Mouse (Mus musculus) neutrophil, adult 5-6 weeks (primary cell): ENCODE data around the gene Lamtor1. TPM values are rescaled to one million over a fixed set of nuclear protein-coding genes. Genes with fewer than 3 reads are reported as not detected.
A peak's percentile ranks its signal among the peaks of the same experiment; 100 is the strongest.

Experiments used
- ATAC-seq: fragments of 151-379, 151-347 bp; 2 replicates; pipeline ENCODE4 v1.8.0; 2017; ENCODE audit warnings: mild to moderate bottlenecking, moderate TSS enrichment; ENCODE audit not compliant: insufficient number of reproducible peaks, poor library complexity, low FRiP score, severe bottlenecking; ENCODE audit errors: extremely low read depth
- total RNA-seq: library from RNA; stranded (forward); fragments of 200-1000 nt; gene quantifications from 2 replicates; pipeline ENCODE4 v1.2.3, GENCODE M21; 2017

Gene Lamtor1
- total RNA-seq: 65.2 and 77.1 TPM in 2 replicates

- peak; percentile 94 for ATAC-seq
These were observed at the start of gene Lamtor1 for GRCm38 (mm10) chr7:101905561-101906286. Gene Lamtor1, plus strand, starts transcription at chr7:101905904.

- no peak for ATAC-seq
These were observed 48.6 kb upstream of the Lamtor1 start, which contains the start of gene Folr2 for GRCm38 (mm10) chr7:101857094-101857493. Gene Folr2, minus strand, starts transcription at chr7:101857194.

- no peak for ATAC-seq
These were observed 47.3 kb upstream of the Lamtor1 start for GRCm38 (mm10) chr7:101858362-101858761.

- no peak for ATAC-seq
These were observed 44.7 kb upstream of the Lamtor1 start for GRCm38 (mm10) chr7:101860978-101861377.

- no peak for ATAC-seq
These were observed 43.4 kb upstream of the Lamtor1 start for GRCm38 (mm10) chr7:101862291-101862690.

GRCm38 (mm10) chr7:101863415-101863814, 42.3 kb upstream of the Lamtor1 start, which contains the start of gene Anapc15:
Gene Anapc15, plus strand, starts transcription at chr7:101863715.
- no peak for ATAC-seq

- no peak for ATAC-seq
These were observed 39.0 kb upstream of the Lamtor1 start for GRCm38 (mm10) chr7:101866491-101867265.

- ATAC-seq: no peak
These were observed 38.2 kb upstream of the Lamtor1 start for GRCm38 (mm10) chr7:101867482-101867881.

GRCm38 (mm10) chr7:101868241-101869162, 37.2 kb upstream of the Lamtor1 start:
- no peak for ATAC-seq

- no peak for ATAC-seq
These were observed 36.6 kb upstream of the Lamtor1 start for GRCm38 (mm10) chr7:101869163-101869500.

GRCm38 (mm10) chr7:101870629-101871028, 35.1 kb upstream of the Lamtor1 start, which contains the start of gene Folr1:
Gene Folr1, minus strand, starts transcription at chr7:101870788.
- ATAC-seq: no peak

GRCm38 (mm10) chr7:101871296-101871695, 34.4 kb upstream of the Lamtor1 start:
- ATAC-seq: no peak

GRCm38 (mm10) chr7:101875978-101876377, 29.7 kb upstream of the Lamtor1 start:
- ATAC-seq: no peak

- no peak for ATAC-seq
These were observed 24.8 kb upstream of the Lamtor1 start for GRCm38 (mm10) chr7:101880855-101881254.

- ATAC-seq: no peak
These were observed 23.1 kb upstream of the Lamtor1 start for GRCm38 (mm10) chr7:101882413-101883154.

- no peak for ATAC-seq
These were observed 21.5 kb upstream of the Lamtor1 start for GRCm38 (mm10) chr7:101884160-101884559.

- ATAC-seq: no peak
These were observed 19.4 kb upstream of the Lamtor1 start for GRCm38 (mm10) chr7:101886274-101886673.

GRCm38 (mm10) chr7:101888460-101888859, 17.2 kb upstream of the Lamtor1 start:
- no peak for ATAC-seq
